Mouse (Mus musculus) left cerebral cortex, adult 18-20 months (tissue): ENCODE results near the gene Kcnc3. TPM values are rescaled to one million over a fixed set of nuclear protein-coding genes. Genes with fewer than 3 reads are reported as not detected.

Experiments
- DNase-seq, 2 experiments: peaks; one replicate each; pipeline ENCODE4 v3.0.0; 2021 to 2022; ENCODE audit warnings: low spot score in 2 of 2, mixed read lengths in 1 of 2
- total RNA-seq, 2 experiments: library from RNA; stranded (reverse); gene quantifications; 2 replicates each; pipeline ENCODE4 v1.2.3; 2021

The Kcnc3 gene
- total RNA-seq, 2 experiments from 2014 or later = 94.5 to 111 TPM

- DNase-seq = no peak
Observed at GRCm38 (mm10) chr7:44625241-44626067, 35.0 kb downstream of the Kcnc3 start.

GRCm38 (mm10) chr7:44626068-44626385, 35.6 kb downstream of the Kcnc3 start:
- no peak for DNase-seq

- no peak for DNase-seq
Observed at GRCm38 (mm10) chr7:44626966-44627365, 36.5 kb downstream of the Kcnc3 start.

GRCm38 (mm10) chr7:44628402-44629034, 38.1 kb downstream of the Kcnc3 start:
- no peak for DNase-seq

GRCm38 (mm10) chr7:44630437-44630836, 40.0 kb downstream of the Kcnc3 start:
- DNase-seq = no peak

GRCm38 (mm10) chr7:44632676-44633075, 42.2 kb downstream of the Kcnc3 start:
- DNase-seq = no peak

- DNase-seq = no peak
Observed at GRCm38 (mm10) chr7:44633407-44633806, 42.9 kb downstream of the Kcnc3 start.

- DNase-seq = peak; percentile 39 to 62
Observed at GRCm38 (mm10) chr7:44636684-44637083, 46.2 kb downstream of the Kcnc3 start.

- no peak for DNase-seq
Observed at GRCm38 (mm10) chr7:44638663-44639062, 48.2 kb downstream of the Kcnc3 start.

GRCm38 (mm10) chr7:44640843-44641605, 50.6 kb downstream of the Kcnc3 start:
- peak; percentile 61 to 73 for DNase-seq

GRCm38 (mm10) chr7:44641887-44642286, 51.4 kb downstream of the Kcnc3 start:
- peak; percentile 48 to 67 for DNase-seq

- no peak for DNase-seq
Observed at GRCm38 (mm10) chr7:44645256-44645655, 54.8 kb downstream of the Kcnc3 start.

GRCm38 (mm10) chr7:44645951-44646350, 55.5 kb downstream of the Kcnc3 start:
- no peak for DNase-seq

GRCm38 (mm10) chr7:44647042-44647724, 56.7 kb downstream of the Kcnc3 start:
- DNase-seq = peak; percentile 83 to 87

- no peak for DNase-seq
Observed at GRCm38 (mm10) chr7:44647729-44648128, 57.3 kb downstream of the Kcnc3 start.

GRCm38 (mm10) chr7:44649094-44649610, 58.7 kb downstream of the Kcnc3 start:
- no peak for DNase-seq

- peak; percentile 72 to 80 for DNase-seq
Observed at GRCm38 (mm10) chr7:44649990-44650389, 59.5 kb downstream of the Kcnc3 start.

- no peak for DNase-seq
Observed at GRCm38 (mm10) chr7:44651416-44651815, 61.0 kb downstream of the Kcnc3 start.

GRCm38 (mm10) chr7:44653773-44654172, 63.3 kb downstream of the Kcnc3 start:
- DNase-seq = no peak
